Mouse (Mus musculus): ENCODE data around the gene Ercc1.

GRCm38 (mm10) chr7:19319458-19319857 lies 25.1 kb upstream of the Ercc1 start:
- TF ChIP-seq CTCF (IDR thresholded peaks at IDR 0.05) (no peak), EP300 (IDR thresholded peaks at IDR 0.05) (no peak)
